Mouse (Mus musculus) brain, embryonic 14.5 days (tissue): Measurements from ENCODE around the gene Gm28043.

ENCODE experiments used
- CTCF ChIP-seq: fragments of 200-500 bp; IDR thresholded peaks from 2 replicates; pipeline ENCODE4 v1.5.1; 2012; ENCODE audit warnings: inconsistent platforms, mild to moderate bottlenecking, moderate library complexity, borderline replicate concordance; ENCODE audit not compliant: insufficient read depth, insufficient read length; ENCODE audit errors: extremely low read depth
- POLR2A ChIP-seq: fragments of 200-500 bp; IDR thresholded peaks from 2 replicates; pipeline ENCODE4 v1.6.1; 2012; ENCODE audit warnings: mild to moderate bottlenecking, inconsistent platforms, borderline replicate concordance; ENCODE audit not compliant: poor library complexity, insufficient read depth, insufficient read length, severe bottlenecking; ENCODE audit errors: extremely low read depth

DNA sequence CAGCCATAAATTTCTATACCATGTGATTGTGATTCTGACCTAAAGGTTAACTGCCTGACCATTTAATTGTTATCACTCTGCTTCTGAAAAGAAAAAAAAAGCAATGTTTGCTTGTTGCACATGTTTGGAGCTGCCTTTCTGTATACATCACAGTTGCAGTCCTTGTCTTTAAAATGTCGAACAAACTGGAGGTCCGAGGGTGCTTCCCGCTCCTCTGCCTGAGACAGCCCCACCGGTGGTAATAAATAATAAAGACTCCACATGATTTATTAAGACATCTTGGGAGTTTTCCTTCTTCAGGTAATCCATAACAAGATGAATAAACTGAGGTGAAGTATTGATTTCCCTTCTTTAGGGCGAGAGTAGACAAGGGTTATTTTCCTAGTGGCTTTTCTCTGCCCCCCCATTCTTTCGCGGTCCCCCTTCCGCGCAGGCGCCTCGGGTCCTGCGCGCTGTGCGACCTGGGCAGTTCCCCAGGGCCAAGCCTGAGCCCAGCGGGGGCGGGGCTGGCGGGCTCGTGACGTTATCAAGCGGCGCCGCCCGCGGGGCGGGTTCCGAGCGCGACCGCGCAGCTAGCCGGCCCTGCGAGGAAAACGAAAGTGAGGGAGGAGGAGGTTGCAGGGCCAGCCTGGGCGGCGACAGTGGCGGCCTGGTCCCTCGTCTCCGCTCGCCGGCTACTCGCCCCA is 45.5 kb downstream of the Gm28043 start, which contains the start of gene Cmtr1:
- TF ChIP-seq CTCF, result no peak
- peak; percentile 83 for TF ChIP-seq POLR2A
